Mouse (Mus musculus) c-Kit-positive CD71-positive TER-119-positive erythroid progenitor cells, embryonic 14.5 days (primary cell): Measurements from ENCODE around the gene Nckap1.

ENCODE experiments used
- DNase-seq: peaks from one replicate; pipeline ENCODE4 v3.0.0-alpha.2; 2013; ENCODE audit warnings: low spot score

Nckap1 gene

GRCm38 (mm10) chr2:80581043-80581711, at the start of gene Nckap1:
TSS of gene Nckap1 (minus strand) at chr2:80581380.
- peak; percentile 74 for DNase-seq

- DNase-seq: no peak
Measured at GRCm38 (mm10) chr2:80624523-80624922, 43.3 kb upstream of the Nckap1 start.

- DNase-seq: no peak
Measured at GRCm38 (mm10) chr2:80621921-80622320, 40.7 kb upstream of the Nckap1 start.

GRCm38 (mm10) chr2:80618991-80619390, 37.8 kb upstream of the Nckap1 start:
- no peak for DNase-seq

GRCm38 (mm10) chr2:80616854-80617737, 35.9 kb upstream of the Nckap1 start, which contains the start of the genes Dusp19 and Nup35:
TSS of gene Dusp19 (plus strand) at chr2:80617045.
TSS of gene Nup35 (plus strand) at chr2:80617236.
- peak; percentile 90 for DNase-seq

- no peak for DNase-seq
Measured at GRCm38 (mm10) chr2:80612796-80613195, 31.6 kb upstream of the Nckap1 start.

GRCm38 (mm10) chr2:80612286-80612685, 31.1 kb upstream of the Nckap1 start:
- no peak for DNase-seq

- no peak for DNase-seq
Measured at GRCm38 (mm10) chr2:80603771-80604426, 22.7 kb upstream of the Nckap1 start.

- no peak for DNase-seq
Measured at GRCm38 (mm10) chr2:80602756-80603155, 21.6 kb upstream of the Nckap1 start.

GRCm38 (mm10) chr2:80600611-80601010, 19.4 kb upstream of the Nckap1 start:
- no peak for DNase-seq

GRCm38 (mm10) chr2:80599850-80600249, 18.7 kb upstream of the Nckap1 start:
- DNase-seq: no peak

GRCm38 (mm10) chr2:80596960-80597359, 15.8 kb upstream of the Nckap1 start:
- no peak for DNase-seq

GRCm38 (mm10) chr2:80594215-80594918, 13.2 kb upstream of the Nckap1 start:
- DNase-seq: no peak

- DNase-seq: no peak
Measured at GRCm38 (mm10) chr2:80582356-80582755, 1.2 kb upstream of the Nckap1 start.

- peak; percentile 42 for DNase-seq
Measured at GRCm38 (mm10) chr2:80580311-80580961, 744 bp downstream of the Nckap1 start.

- no peak for DNase-seq
Measured at GRCm38 (mm10) chr2:80579253-80579891, 1.8 kb downstream of the Nckap1 start.

- no peak for DNase-seq
Measured at GRCm38 (mm10) chr2:80577286-80577685, 3.9 kb downstream of the Nckap1 start.

GRCm38 (mm10) chr2:80570656-80571055, 10.5 kb downstream of the Nckap1 start:
- no peak for DNase-seq

- no peak for DNase-seq
Measured at GRCm38 (mm10) chr2:80567411-80567810, 13.8 kb downstream of the Nckap1 start.

- DNase-seq: no peak
Measured at GRCm38 (mm10) chr2:80562253-80562652, 18.9 kb downstream of the Nckap1 start.

GRCm38 (mm10) chr2:80561478-80561877, 19.7 kb downstream of the Nckap1 start:
- DNase-seq: no peak
